Mouse (Mus musculus): ENCODE measurements around the gene Sim2. TPM values are rescaled to one million over a fixed set of nuclear protein-coding genes. Genes with fewer than 3 reads are reported as not detected.

Gene Sim2
- total RNA-seq, 1 experiment from 2014 or later: not detected

- DNase-seq: no peak
Measured at GRCm38 (mm10) chr16:94079075-94079855, 5.5 kb upstream of the Sim2 start.

- DNase-seq: no peak
Measured at GRCm38 (mm10) chr16:94079856-94080555, 4.7 kb upstream of the Sim2 start.

- no peak for DNase-seq
Measured at GRCm38 (mm10) chr16:94081596-94081995, 3.1 kb upstream of the Sim2 start.

- DNase-seq: no peak
Measured at GRCm38 (mm10) chr16:94081996-94082708, 2.6 kb upstream of the Sim2 start.

GRCm38 (mm10) chr16:94082960-94083847 lies 1.5 kb upstream of the Sim2 start:
- no peak for DNase-seq

GRCm38 (mm10) chr16:94083848-94084525 lies 744 bp upstream of the Sim2 start:
- DNase-seq: no peak

- no peak for DNase-seq
Measured at GRCm38 (mm10) chr16:94085603-94086285, 1.0 kb downstream of the Sim2 start.

GRCm38 (mm10) chr16:94086701-94087569 lies 2.2 kb downstream of the Sim2 start:
- DNase-seq: no peak

GRCm38 (mm10) chr16:94087570-94088225 lies 3.0 kb downstream of the Sim2 start:
- no peak for DNase-seq

- DNase-seq: no peak
Measured at GRCm38 (mm10) chr16:94088226-94088748, 3.6 kb downstream of the Sim2 start.

GRCm38 (mm10) chr16:94088819-94089692 lies 4.3 kb downstream of the Sim2 start:
- DNase-seq: no peak

GRCm38 (mm10) chr16:94092511-94093150 lies 7.9 kb downstream of the Sim2 start:
- DNase-seq: no peak

- DNase-seq: no peak
Measured at GRCm38 (mm10) chr16:94093151-94093863, 8.6 kb downstream of the Sim2 start.

- DNase-seq: no peak
Measured at GRCm38 (mm10) chr16:94094251-94095108, 9.7 kb downstream of the Sim2 start.

- no peak for DNase-seq
Measured at GRCm38 (mm10) chr16:94095109-94095822, 10.5 kb downstream of the Sim2 start.
